Mouse (Mus musculus) induced T-regulatory cell, adult 2 months (primary cell): ENCODE results near the gene Sufu.

Source experiments
- DNase-seq: peaks from one replicate; pipeline ENCODE4 v3.0.0-alpha.2; 2012; ENCODE audit warnings: low read depth

Gene Sufu

GRCm38 (mm10) chr19:46396686-46397435 lies at the start of gene Sufu:
Sufu (plus strand) TSS chr19:46396896.
- peak; percentile 100 for DNase-seq

GRCm38 (mm10) chr19:46347146-46347545 lies 49.5 kb upstream of the Sufu start:
- DNase-seq, result no peak

- peak; percentile 32 for DNase-seq
Observed at GRCm38 (mm10) chr19:46347936-46348668, 48.6 kb upstream of the Sufu start.

- peak; percentile 81 for DNase-seq
Observed at GRCm38 (mm10) chr19:46348761-46349458, 47.8 kb upstream of the Sufu start.

- no peak for DNase-seq
Observed at GRCm38 (mm10) chr19:46349550-46349949, 47.1 kb upstream of the Sufu start.

- no peak for DNase-seq
Observed at GRCm38 (mm10) chr19:46350168-46350932, 46.3 kb upstream of the Sufu start, which contains the start of gene 2310034G01Rik. 2310034G01Rik (minus strand) TSS chr19:46350302.

GRCm38 (mm10) chr19:46356701-46357138 lies 40.0 kb upstream of the Sufu start:
- DNase-seq, result peak; percentile 92

- peak; percentile 48 for DNase-seq
Observed at GRCm38 (mm10) chr19:46357344-46358280, 39.1 kb upstream of the Sufu start.

GRCm38 (mm10) chr19:46358381-46358780 lies 38.3 kb upstream of the Sufu start:
- DNase-seq, result no peak

GRCm38 (mm10) chr19:46362104-46362503 lies 34.6 kb upstream of the Sufu start:
- no peak for DNase-seq

- no peak for DNase-seq
Observed at GRCm38 (mm10) chr19:46363294-46364009, 33.2 kb upstream of the Sufu start.

GRCm38 (mm10) chr19:46367798-46368590 lies 28.7 kb upstream of the Sufu start:
- DNase-seq, result no peak

- peak; percentile 41 for DNase-seq
Observed at GRCm38 (mm10) chr19:46369204-46369603, 27.5 kb upstream of the Sufu start.

- no peak for DNase-seq
Observed at GRCm38 (mm10) chr19:46374477-46375088, 22.1 kb upstream of the Sufu start.

- DNase-seq, result no peak
Observed at GRCm38 (mm10) chr19:46375489-46375888, 21.2 kb upstream of the Sufu start.

- no peak for DNase-seq
Observed at GRCm38 (mm10) chr19:46375891-46376290, 20.8 kb upstream of the Sufu start.

- no peak for DNase-seq
Observed at GRCm38 (mm10) chr19:46382275-46382674, 14.4 kb upstream of the Sufu start.

GRCm38 (mm10) chr19:46389872-46390271 lies 6.8 kb upstream of the Sufu start:
- peak; percentile 39 for DNase-seq

GRCm38 (mm10) chr19:46392018-46392417 lies 4.7 kb upstream of the Sufu start:
- DNase-seq, result peak; percentile 75
